Mouse (Mus musculus) activated CD4-positive, CD25-positive, alpha-beta regulatory T cell, adult 9 weeks (primary cell): Measurements from ENCODE around the gene Mcts2. TPM values are rescaled to one million over a fixed set of nuclear protein-coding genes. Genes with fewer than 3 reads are reported as not detected.

Experiments used
- polyA plus RNA-seq: library from polyadenylated mRNA; unstranded; fragments of 100-300 nt; shearing (Covaris generic); gene quantifications from one replicate; pipeline ENCODE4 v1.2.1, GENCODE M21; 2017

Mcts2 gene
- polyA plus RNA-seq = 3.2 TPM

GRCm38 (mm10) chr2:152686806-152687267 lies at the start of gene Mcts2:
TSS of gene Mcts2 (plus strand) at chr2:152687035.

GRCm38 (mm10) chr2:152669256-152669638 lies 17.6 kb upstream of the Mcts2 start, which contains the start of gene H13:
TSS of gene H13 (plus strand) at chr2:152669461.

GRCm38 (mm10) chr2:152736090-152736601 lies 49.3 kb downstream of the Mcts2 start, which contains the start of gene Id1:
TSS of gene Id1 (plus strand) at chr2:152736251.

Other genes starting within 250 kb of the Mcts2 start
- not detected for gene Defb23, start 222.4 kb upstream of the Mcts2 start, polyA plus RNA-seq
- gene Defb20, start 210.0 kb upstream of the Mcts2 start, polyA plus RNA-seq = not detected
- not detected for gene Defb22, start 196.9 kb upstream of the Mcts2 start, polyA plus RNA-seq
- not detected for gene Defb26, start 175.3 kb upstream of the Mcts2 start, polyA plus RNA-seq
- gene Defb28, start 168.8 kb upstream of the Mcts2 start, polyA plus RNA-seq = not detected
- not detected for gene Defb29, start 146.9 kb upstream of the Mcts2 start, polyA plus RNA-seq
- not detected for gene Gm17416, start 117.7 kb upstream of the Mcts2 start, polyA plus RNA-seq
- not detected for gene Defb21, start 114.3 kb upstream of the Mcts2 start, polyA plus RNA-seq
- gene Defb19, start 106.7 kb upstream of the Mcts2 start, polyA plus RNA-seq = not detected
- gene Defb45, start 87.6 kb upstream of the Mcts2 start, polyA plus RNA-seq = not detected
- gene Defb36, start 82.7 kb upstream of the Mcts2 start, polyA plus RNA-seq = not detected
- not detected for gene Defb25, start 64.0 kb upstream of the Mcts2 start, polyA plus RNA-seq
- not detected for gene Rem1, start 60.1 kb upstream of the Mcts2 start, polyA plus RNA-seq
- gene H13, start 17.6 kb upstream of the Mcts2 start, polyA plus RNA-seq = 58.9 TPM
- 0.60 TPM for gene Id1, start 49.2 kb downstream of the Mcts2 start, polyA plus RNA-seq
- gene Cox4i2, start 67.1 kb downstream of the Mcts2 start, polyA plus RNA-seq = not detected
- 81.8 TPM for gene Bcl2l1, start 144.7 kb downstream of the Mcts2 start, polyA plus RNA-seq
- 7.6 TPM for gene Tpx2, start 160.9 kb downstream of the Mcts2 start, polyA plus RNA-seq
- gene Mylk2, start 224.3 kb downstream of the Mcts2 start, polyA plus RNA-seq = not detected
- gene Foxs1, start 246.2 kb downstream of the Mcts2 start, polyA plus RNA-seq = not detected